Mouse (Mus musculus): ENCODE results near the gene C1qtnf5. TPM values are rescaled to one million over a fixed set of nuclear protein-coding genes. Genes with fewer than 3 reads are reported as not detected.
A peak's percentile ranks its signal among the peaks of the same experiment; 100 is the strongest.
"Not testable (repeated sequence)": the region's sequence is repeated elsewhere in the genome, so short reads cannot be mapped to it uniquely, and the experiment has no call there.

The C1qtnf5 gene
- polyA plus RNA-seq, 1 experiment from 2014 or later = 0.23 TPM

GRCm38 (mm10) chr9:44111909-44112308, 4.9 kb downstream of the C1qtnf5 start:
- H3K9me3 ChIP-seq (replicated peaks); H3K27me3 ChIP-seq (replicated peaks); H3K27ac ChIP-seq; ATAC-seq: not testable (repeated sequence)
- peak overlapping the region; percentile 93 for H3K9ac ChIP-seq
- peaks cover 41% of the 10 kb centered on the region for H3K36me3 ChIP-seq
- peak overlapping the region; percentile 93 for H3K4me3 ChIP-seq
- 71% methylated on average over 10 of the region's 12 CpGs for WGBS (ENCODE audit: insufficient replicate concordance)
- peaks cover 58% of the 10 kb centered on the region for H3K4me1 ChIP-seq
- H3K4me2 ChIP-seq = peak overlapping the region; percentile 73

GRCm38 (mm10) chr9:44113105-44113789, 6.2 kb downstream of the C1qtnf5 start, which contains the start of the genes Gm49380 and Rnf26:
TSS of gene Gm49380 (minus strand) at chr9:44113500.
TSS of gene Rnf26 (minus strand) at chr9:44113517.
- peak; percentile 95 for ATAC-seq

GRCm38 (mm10) chr9:44114453-44114852, 7.4 kb downstream of the C1qtnf5 start:
- peak overlapping the region; percentile 32; the same call in 1 of the 2 replicates for H3K27ac ChIP-seq

More at GRCm38 (mm10) chr9:44113105-44113789, 6.2 kb downstream of the C1qtnf5 start, which contains the start of the genes Gm49380 and Rnf26:
- Histone ChIP-seq H3K36me3 (peaks cover 28% of the 10 kb centered on the region), H3K4me2 (peak within 1 kb of the TSS; percentile 73), H3K4me1 (peaks cover 45% of the 10 kb centered on the region), H3K27ac (peak within 1 kb of the TSS; percentile 85), H3K9ac (peak within 1 kb of the TSS; percentile 93), H3K27me3 (replicated peaks) (no peaks in the 10 kb centered on the region), H3K4me3 (peak within 1 kb of the TSS; percentile 93), H3K9me3 (replicated peaks) (no peaks in the 10 kb centered on the region)
- under 1% methylated on average over 50 of the region's 51 CpGs for WGBS (ENCODE audit: insufficient replicate concordance)

GRCm38 (mm10) chr9:44115599-44115998, 8.6 kb downstream of the C1qtnf5 start:
- no peak for ATAC-seq
- Histone ChIP-seq H3K4me1 (peaks cover 21% of the 10 kb centered on the region), H3K4me3 (no peak overlapping the region), H3K9ac (no peak overlapping the region), H3K27me3 (replicated peaks) (no peaks in the 10 kb centered on the region), H3K36me3 (peaks cover 7% of the 10 kb centered on the region; the same call in 1 of the 2 replicates), H3K4me2 (no peak overlapping the region), H3K27ac (no peak overlapping the region), H3K9me3 (replicated peaks) (no peaks in the 10 kb centered on the region)
- 84% methylated on average over 9 of the region's 9 CpGs for WGBS (ENCODE audit: insufficient replicate concordance)

More at GRCm38 (mm10) chr9:44114453-44114852, 7.4 kb downstream of the C1qtnf5 start:
- Histone ChIP-seq H3K4me2 (peak overlapping the region; percentile 62; the same call in 1 of the 2 replicates), H3K9me3 (replicated peaks) (no peaks in the 10 kb centered on the region), H3K36me3 (peaks cover 19% of the 10 kb centered on the region), H3K4me3 (no peak overlapping the region), H3K27me3 (replicated peaks) (no peaks in the 10 kb centered on the region), H3K4me1 (peaks cover 33% of the 10 kb centered on the region), H3K9ac (peak overlapping the region; percentile 56)
- 71% methylated on average over 2 of the region's 2 CpGs for WGBS (ENCODE audit: insufficient replicate concordance)
- ATAC-seq = no peak

GRCm38 (mm10) chr9:44116182-44116581, 9.1 kb downstream of the C1qtnf5 start:
- H3K4me1 ChIP-seq = peaks cover 18% of the 10 kb centered on the region
- no peak overlapping the region for H3K9ac ChIP-seq
- no peak overlapping the region for H3K4me2 ChIP-seq
- no peak overlapping the region for H3K27ac ChIP-seq
- H3K4me3 ChIP-seq = no peak overlapping the region
- WGBS (ENCODE audit: insufficient replicate concordance) = 72% methylated on average over 4 of the region's 4 CpGs
- no peaks in the 10 kb centered on the region for H3K9me3 ChIP-seq (replicated peaks)
- ATAC-seq = no peak
- H3K27me3 ChIP-seq (replicated peaks) = no peaks in the 10 kb centered on the region
- peaks cover 3% of the 10 kb centered on the region; the same call in 1 of the 2 replicates for H3K36me3 ChIP-seq

GRCm38 (mm10) chr9:44119011-44119410, 12.0 kb downstream of the C1qtnf5 start:
- no peak overlapping the region for H3K9ac ChIP-seq
- no peak for ATAC-seq
- no peak overlapping the region for H3K27ac ChIP-seq
- H3K27me3 ChIP-seq (replicated peaks) = no peaks in the 10 kb centered on the region
- no peak overlapping the region for H3K4me3 ChIP-seq
- no peak overlapping the region for H3K4me2 ChIP-seq
- peaks cover 8% of the 10 kb centered on the region for H3K4me1 ChIP-seq
- 34% methylated on average over 5 of the region's 5 CpGs for WGBS (ENCODE audit: insufficient replicate concordance)
- no peaks in the 10 kb centered on the region for H3K9me3 ChIP-seq (replicated peaks)
- H3K36me3 ChIP-seq = no peaks in the 10 kb centered on the region

GRCm38 (mm10) chr9:44119948-44120465, 13.0 kb downstream of the C1qtnf5 start:
- Histone ChIP-seq H3K27me3 (replicated peaks) (no peaks in the 10 kb centered on the region), H3K27ac (no peak overlapping the region), H3K36me3 (no peaks in the 10 kb centered on the region), H3K4me2 (no peak overlapping the region), H3K9me3 (replicated peaks) (no peaks in the 10 kb centered on the region), H3K9ac (no peak overlapping the region), H3K4me1 (no peaks in the 10 kb centered on the region), H3K4me3 (no peak overlapping the region)
- WGBS (ENCODE audit: insufficient replicate concordance) = 69% methylated on average over 8 of the region's 8 CpGs
- ATAC-seq = no peak

GRCm38 (mm10) chr9:44124317-44124716, 17.3 kb downstream of the C1qtnf5 start:
- Histone ChIP-seq H3K9me3 (replicated peaks) (no peaks in the 10 kb centered on the region), H3K27me3 (replicated peaks) (peaks cover 13% of the 10 kb centered on the region), H3K9ac (no peak overlapping the region), H3K4me3 (no peak overlapping the region), H3K27ac (no peak overlapping the region), H3K36me3 (no peaks in the 10 kb centered on the region), H3K4me2 (no peak overlapping the region), H3K4me1 (peaks cover 12% of the 10 kb centered on the region; the same call in 1 of the 2 replicates)
- 62% methylated on average over 6 of the region's 6 CpGs for WGBS (ENCODE audit: insufficient replicate concordance)
- no peak for ATAC-seq

- WGBS (ENCODE audit: insufficient replicate concordance) = 53% methylated on average over 5 of the region's 5 CpGs
- peaks cover 18% of the 10 kb centered on the region; the same call in 1 of the 2 replicates for H3K4me1 ChIP-seq
- no peak for ATAC-seq
These were observed 18.0 kb downstream of the C1qtnf5 start for GRCm38 (mm10) chr9:44125026-44125425.

GRCm38 (mm10) chr9:44125546-44126428, 18.7 kb downstream of the C1qtnf5 start:
- H3K27me3 ChIP-seq (replicated peaks) = peaks cover 27% of the 10 kb centered on the region
- H3K9ac ChIP-seq = no peak overlapping the region
- no peak overlapping the region for H3K27ac ChIP-seq
- ATAC-seq = no peak
- no peaks in the 10 kb centered on the region for H3K36me3 ChIP-seq
- peak overlapping the region; percentile 44 for H3K4me2 ChIP-seq
- H3K4me3 ChIP-seq = no peak overlapping the region
- H3K4me1 ChIP-seq = peaks cover 26% of the 10 kb centered on the region
- no peaks in the 10 kb centered on the region for H3K9me3 ChIP-seq (replicated peaks)
- 34% methylated on average over 18 of the region's 18 CpGs for WGBS (ENCODE audit: insufficient replicate concordance)

More at GRCm38 (mm10) chr9:44125026-44125425, 18.0 kb downstream of the C1qtnf5 start:
- H3K9ac ChIP-seq = no peak overlapping the region
- no peaks in the 10 kb centered on the region for H3K9me3 ChIP-seq (replicated peaks)
- peaks cover 20% of the 10 kb centered on the region for H3K27me3 ChIP-seq (replicated peaks)
- H3K36me3 ChIP-seq = no peaks in the 10 kb centered on the region
- no peak overlapping the region for H3K27ac ChIP-seq
- no peak overlapping the region for H3K4me2 ChIP-seq
- no peak overlapping the region for H3K4me3 ChIP-seq

GRCm38 (mm10) chr9:44126746-44127145, 19.7 kb downstream of the C1qtnf5 start:
- Histone ChIP-seq H3K4me3 (no peak overlapping the region), H3K36me3 (no peaks in the 10 kb centered on the region), H3K9me3 (replicated peaks) (no peaks in the 10 kb centered on the region), H3K4me1 (peaks cover 26% of the 10 kb centered on the region), H3K27me3 (replicated peaks) (peaks cover 37% of the 10 kb centered on the region), H3K27ac (no peak overlapping the region), H3K9ac (no peak overlapping the region), H3K4me2 (peak overlapping the region; percentile 44; the same call in 1 of the 2 replicates)
- WGBS (ENCODE audit: insufficient replicate concordance) = 65% methylated on average over 3 of the region's 3 CpGs
- ATAC-seq = no peak

Data from liver, embryonic 12.5 days (tissue).